Mouse (Mus musculus): ENCODE measurements around the gene Ryr2.
"Not testable (repeated sequence)": the region's sequence is repeated elsewhere in the genome, so short reads cannot be mapped to it uniquely, and the experiment has no call there.

Ryr2 gene

DNA sequence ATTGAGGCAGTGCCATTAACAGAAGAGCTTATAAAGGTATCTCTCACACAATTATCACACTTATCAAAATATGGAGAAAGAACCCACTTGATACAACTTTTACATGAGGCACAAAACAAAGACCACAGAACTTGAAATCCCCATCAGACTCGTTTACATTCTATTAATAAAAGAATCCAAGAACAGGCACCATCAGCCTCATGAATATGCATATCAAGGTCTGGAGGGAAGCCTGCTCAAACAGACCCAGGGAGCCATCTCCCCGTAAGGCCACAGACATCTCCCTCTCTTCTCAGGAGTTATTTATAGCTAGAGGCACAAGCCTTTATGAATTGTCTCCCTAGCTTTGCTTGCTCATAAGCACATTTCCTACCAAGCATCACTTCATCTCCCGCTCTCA, 227.7 kb downstream of the Ryr2 start:
- no peak for DNase-seq (ENCODE audit: low spot score)

DNA sequence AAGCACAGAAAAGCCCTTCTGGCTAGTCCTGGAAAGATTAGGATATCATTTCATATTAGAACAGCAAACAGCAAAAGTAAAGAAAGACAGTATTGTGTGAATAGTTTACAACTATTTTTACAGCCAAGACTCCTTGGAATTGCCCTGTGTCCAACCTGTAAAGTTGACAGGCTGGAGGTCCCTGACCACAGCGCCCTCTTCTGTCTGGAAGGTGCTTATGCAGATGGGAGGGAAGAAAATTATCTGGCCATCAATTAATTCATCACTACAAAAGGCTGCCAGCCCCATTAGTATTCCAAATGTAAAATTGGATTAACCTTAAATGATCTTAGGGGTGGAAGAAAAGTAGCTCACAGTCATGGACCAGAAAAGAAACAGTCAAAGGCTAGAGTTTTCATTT, 231.9 kb downstream of the Ryr2 start:
- DNase-seq (ENCODE audit: low spot score) = no peak

DNA sequence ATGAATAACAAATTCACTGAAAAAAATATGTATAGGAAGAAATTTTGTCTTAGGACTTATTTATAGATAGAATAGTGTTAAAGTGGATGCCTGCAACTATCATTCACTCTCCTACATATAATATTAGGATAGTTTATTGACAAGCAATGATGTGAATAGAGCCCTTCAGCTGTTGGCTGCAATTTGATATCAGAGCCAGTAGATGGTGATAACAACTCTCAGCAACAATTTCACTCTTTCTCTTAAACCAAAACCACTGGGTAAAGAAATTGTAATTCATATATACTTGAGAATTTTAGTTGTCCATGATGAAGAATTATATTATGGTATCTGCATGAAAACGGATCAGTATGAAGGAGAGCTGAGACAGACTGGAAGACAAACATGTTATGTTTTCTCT, 236.8 kb downstream of the Ryr2 start:
- DNase-seq (ENCODE audit: low spot score) = no peak

DNA sequence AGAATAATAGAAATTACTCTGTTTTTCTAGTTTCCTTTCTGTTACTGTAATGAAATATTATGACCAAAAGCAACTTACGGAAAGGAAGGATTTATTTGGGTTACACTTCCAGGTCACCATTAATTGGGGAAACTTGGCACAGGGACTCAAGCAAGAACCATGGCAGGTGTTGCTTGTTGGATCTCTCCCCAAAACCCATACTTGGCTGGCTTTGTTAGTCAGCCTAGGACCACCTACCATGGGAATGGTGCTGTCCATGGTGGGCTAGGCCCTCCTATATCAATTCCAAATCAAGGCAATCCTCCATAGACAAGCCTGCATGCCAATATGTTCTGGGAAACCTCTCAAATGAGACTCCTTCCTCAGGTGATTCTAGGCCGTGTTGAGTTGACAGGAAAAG, 237.3 kb downstream of the Ryr2 start:
- DNase-seq (ENCODE audit: low spot score) = no peak

- DNase-seq (ENCODE audit: low spot score) = no peak
Measured at GRCm38 (mm10) chr13:11868979-11869378, 237.8 kb downstream of the Ryr2 start.

DNA sequence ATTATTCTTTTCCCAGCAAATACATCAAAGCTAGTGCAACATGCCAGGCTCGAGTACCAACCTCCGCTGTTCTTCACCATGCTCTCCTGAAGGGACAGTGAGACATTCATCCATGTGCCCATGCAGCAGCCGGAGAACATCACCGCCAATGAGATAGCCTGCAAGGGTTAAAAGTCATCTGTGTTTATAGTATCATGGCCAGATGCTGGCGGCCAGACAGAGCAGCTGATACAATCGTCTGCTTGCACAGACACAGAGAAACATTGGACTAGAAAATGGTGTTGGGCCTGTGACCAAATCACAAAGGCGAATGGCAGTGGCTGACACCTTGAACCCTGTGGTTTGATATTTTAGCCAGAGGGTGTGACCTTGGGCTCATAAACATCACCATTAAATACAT, 238.7 kb downstream of the Ryr2 start:
- no peak for DNase-seq (ENCODE audit: low spot score)

DNA sequence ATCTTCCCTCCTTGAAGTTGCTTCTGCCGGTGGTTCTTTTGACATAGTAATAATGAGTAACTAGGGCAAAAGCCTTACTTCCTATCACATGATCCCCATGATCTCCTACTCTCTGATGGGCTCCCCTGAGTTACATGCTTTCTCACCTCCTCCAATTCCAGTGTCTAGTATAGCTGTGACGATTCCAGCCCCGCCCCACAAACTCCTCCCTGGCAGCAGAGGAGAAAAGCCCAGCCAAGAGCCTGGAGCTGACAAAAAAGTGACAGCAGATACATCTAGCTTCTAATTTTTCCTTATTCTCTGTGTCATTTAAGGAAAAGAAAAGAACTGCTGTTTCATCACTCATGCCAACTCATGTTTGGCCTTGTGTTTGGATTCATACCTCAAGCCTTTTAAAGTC, 241.5 kb downstream of the Ryr2 start:
- DNase-seq (ENCODE audit: low spot score) = no peak

DNA sequence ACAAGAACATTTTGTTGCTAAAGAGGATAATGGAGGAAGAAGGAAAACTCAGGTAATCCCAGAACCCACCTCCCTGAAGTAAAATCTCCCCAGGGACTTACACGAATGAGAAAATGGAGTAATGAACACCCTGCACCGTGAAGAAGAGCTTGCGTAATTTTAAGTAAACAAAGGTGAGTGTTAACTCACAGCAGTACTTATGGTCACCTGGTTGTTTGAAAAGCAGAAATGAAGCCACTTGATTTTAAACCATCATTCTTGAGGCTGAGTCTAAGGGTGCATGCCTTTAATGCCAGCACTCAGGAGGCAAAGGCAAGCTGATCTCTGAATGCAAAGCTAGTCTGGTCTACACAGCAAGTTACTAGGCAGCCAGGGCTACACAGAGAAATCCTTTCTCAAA, 255.1 kb downstream of the Ryr2 start:
- no peak for DNase-seq (ENCODE audit: low spot score)

GRCm38 (mm10) chr13:11843889-11844288, 262.9 kb downstream of the Ryr2 start:
- no peak for DNase-seq (ENCODE audit: low spot score)

GRCm38 (mm10) chr13:11837870-11838269, 268.9 kb downstream of the Ryr2 start:
- DNase-seq (ENCODE audit: low spot score) = no peak

- no peak for DNase-seq (ENCODE audit: low spot score)
Measured at GRCm38 (mm10) chr13:11837152-11837551, 269.6 kb downstream of the Ryr2 start.

DNA sequence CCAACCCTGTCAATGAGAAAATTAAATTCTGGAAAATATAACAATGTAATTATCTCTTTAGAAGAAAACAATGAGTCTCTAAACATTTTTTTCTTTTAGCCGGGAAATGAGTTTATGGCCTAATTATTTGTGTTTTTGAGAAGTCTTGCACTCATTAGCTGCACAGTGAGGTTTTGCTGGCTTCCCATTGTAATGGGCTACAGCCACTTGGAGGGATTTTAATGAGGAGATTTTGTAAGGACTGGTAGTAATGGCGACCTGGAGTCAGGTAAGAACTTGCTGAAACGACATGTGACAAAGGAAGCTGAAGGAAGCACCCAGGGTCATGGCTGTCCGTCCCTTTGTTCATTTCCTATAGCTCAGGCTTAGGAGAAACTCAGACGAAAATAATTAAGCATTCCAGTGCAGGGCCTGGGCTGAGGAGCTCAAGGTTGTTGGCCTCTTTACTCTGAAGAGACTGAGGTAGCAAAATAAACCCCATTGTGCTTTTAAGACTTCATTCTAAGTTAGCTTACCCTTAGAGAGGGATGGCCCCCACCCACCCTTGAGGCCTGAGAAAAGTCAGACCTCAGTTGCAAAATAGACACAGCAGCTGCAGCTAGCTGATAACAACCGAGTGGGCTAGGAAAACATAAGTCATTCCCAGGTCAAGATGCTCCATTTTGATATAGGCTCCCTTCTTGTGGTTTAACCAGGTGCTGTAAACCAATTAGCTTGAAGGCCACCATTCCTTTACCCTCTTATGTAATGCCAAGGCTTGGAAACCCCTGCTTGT, 270.3 kb downstream of the Ryr2 start:
- DNase-seq (ENCODE audit: low spot score) = peak; percentile 56

DNA sequence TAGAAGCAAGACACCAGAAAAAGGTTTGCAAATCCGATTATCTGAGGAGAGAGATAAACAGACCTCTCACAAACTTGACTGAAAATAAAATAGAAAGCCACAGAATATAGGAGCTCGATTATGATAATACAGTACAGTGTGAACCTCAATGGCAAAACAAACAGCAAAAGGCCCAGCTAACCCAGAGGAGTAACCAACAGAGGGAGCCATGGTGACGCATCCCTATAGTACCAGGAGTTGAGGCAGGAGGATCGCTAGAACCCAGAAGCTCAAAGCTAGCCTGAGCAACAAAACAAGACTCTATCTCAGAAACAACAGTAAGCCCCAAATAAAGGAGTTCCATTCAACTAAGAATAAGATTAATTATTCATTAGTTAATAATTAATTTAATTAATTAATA, 275.5 kb downstream of the Ryr2 start:
- no peak for DNase-seq (ENCODE audit: low spot score)

DNA sequence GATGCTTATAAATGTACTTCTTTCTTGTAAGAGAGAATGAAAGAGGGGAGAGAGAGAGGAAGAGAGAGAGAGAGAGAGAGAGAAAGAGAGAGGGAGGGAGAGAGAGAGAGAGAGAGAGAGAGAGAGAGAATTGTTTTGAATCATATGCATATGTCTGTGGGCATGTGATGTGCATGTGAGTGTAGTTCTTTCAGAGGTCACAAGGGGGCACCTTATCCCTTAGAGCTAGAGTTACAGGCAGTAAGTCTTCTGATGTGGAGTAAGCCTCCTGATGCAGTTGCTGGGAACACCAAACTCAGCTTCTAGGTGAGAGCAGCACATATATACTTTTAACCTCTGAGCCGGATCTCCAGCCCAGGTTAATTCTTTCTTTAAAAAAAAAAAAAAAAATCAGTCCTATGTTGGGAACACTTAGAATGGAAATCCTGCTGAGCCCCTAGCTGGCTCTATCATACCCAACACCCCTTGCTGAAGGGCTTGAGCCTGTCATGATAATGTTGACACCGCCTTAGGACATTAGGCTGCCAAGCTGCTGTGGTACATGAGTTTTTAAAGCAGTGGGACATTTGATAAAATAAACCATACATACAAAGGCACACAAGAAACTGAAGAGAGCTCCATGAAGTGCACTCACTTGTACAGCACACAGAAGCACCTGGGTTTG, 281.1 kb downstream of the Ryr2 start:
- DNase-seq (ENCODE audit: low spot score) = no peak

GRCm38 (mm10) chr13:11818723-11819122, 288.0 kb downstream of the Ryr2 start:
- DNase-seq (ENCODE audit: low spot score) = no peak

- DNase-seq (ENCODE audit: low spot score) = not testable (repeated sequence)
Measured at GRCm38 (mm10) chr13:11809365-11809764, 297.4 kb downstream of the Ryr2 start.

DNA sequence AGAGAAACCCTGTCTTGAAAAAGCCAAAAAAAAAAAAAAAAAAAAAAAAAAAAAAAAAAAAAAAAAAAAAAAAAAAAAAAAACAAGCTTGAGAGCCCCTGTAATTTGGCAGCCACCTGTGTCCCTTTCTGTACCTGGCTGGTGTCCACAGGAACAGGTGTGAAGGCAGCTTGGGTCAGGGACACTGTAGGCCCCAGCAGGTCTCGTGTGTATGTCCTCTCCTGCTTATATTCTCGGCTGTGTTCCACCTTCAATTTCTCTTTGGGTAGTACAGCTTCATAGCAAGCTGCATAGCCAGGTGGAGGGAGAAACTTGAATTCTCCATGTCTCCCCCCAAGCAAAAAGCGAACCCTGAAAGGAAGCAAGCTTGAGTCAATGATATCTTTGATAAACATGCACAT, 314.2 kb downstream of the Ryr2 start:
- DNase-seq (ENCODE audit: low spot score) = no peak

- DNase-seq (ENCODE audit: low spot score) = no peak
Measured at GRCm38 (mm10) chr13:11790536-11790935, 316.2 kb downstream of the Ryr2 start.

GRCm38 (mm10) chr13:11782411-11783155, 324.2 kb downstream of the Ryr2 start:
- DNase-seq (ENCODE audit: low spot score) = no peak

DNA sequence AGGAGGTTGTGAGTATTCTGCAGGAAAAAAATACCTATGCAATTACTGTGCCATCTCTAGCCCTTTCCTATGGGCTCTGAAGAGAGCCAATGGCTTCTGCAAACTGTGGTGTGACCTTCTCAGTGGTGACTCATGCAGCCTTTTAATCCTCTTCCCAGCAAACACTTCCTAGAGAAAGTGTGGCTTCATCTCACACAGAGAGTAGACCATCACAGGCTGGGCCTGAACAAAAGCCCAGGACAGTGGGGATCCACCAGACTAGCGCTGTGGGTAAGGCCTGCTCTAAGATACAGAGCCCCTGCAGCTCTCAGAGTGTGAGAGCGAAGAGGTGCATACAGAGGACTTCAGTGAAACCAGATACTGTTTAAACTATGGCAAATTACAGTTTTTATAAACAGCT, 325.7 kb downstream of the Ryr2 start:
- DNase-seq (ENCODE audit: low spot score) = no peak

DNA sequence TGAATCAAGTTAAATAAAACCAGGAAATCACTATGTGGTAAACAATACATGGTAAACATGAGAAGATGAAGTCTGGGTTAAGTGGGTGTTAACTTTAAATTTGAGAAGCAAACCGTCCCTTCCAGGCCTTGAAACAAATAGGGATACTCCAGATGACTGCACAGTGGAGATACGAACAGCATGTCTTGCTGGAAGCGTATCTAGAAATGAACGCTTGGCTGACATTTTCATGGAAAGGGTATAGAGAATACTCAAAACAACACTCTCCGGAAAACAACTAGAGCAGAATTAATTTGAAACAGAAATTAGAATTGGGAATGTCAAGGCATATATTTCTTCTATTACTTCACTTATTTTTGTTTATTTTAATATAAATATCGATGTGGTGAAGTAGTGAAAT, 329.0 kb downstream of the Ryr2 start:
- DNase-seq (ENCODE audit: low spot score) = no peak

DNA sequence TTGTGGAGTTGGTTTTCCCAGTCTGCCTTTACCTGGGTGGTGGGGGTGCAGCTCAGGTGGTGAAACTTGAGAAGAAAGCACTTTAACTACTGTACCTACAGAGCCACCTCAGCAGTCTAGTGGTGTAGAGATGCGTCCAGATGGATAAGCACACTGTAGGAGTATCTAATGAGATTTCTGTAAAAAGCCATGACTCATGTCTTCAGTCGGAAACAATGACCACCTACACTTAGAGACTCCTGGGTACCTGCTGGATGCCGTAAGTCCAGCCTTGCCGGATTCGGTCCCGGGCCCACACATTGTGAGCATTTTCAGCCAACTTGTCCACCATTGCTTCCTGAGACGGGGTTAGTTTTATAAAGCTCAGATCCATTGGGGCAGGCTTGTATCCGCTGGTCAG, 334.6 kb downstream of the Ryr2 start:
- DNase-seq (ENCODE audit: low spot score) = no peak

GRCm38 (mm10) chr13:11766899-11767298, 339.8 kb downstream of the Ryr2 start:
- DNase-seq (ENCODE audit: low spot score) = no peak

Data from ovary, adult 18-20 months (tissue).